Mouse (Mus musculus) testis, adult 2 months (tissue): ENCODE measurements around the gene Fam171b.

Experiments used
- CTCF ChIP-seq: fragments of 200-500 bp; IDR thresholded peaks from 2 replicates; pipeline ENCODE4 v1.5.1; 2012; ENCODE audit warnings: low read depth, mild to moderate bottlenecking, inconsistent platforms, low read length, moderate library complexity; ENCODE audit not compliant: control insufficient read depth, insufficient read depth, insufficient replicate concordance
- POLR2A ChIP-seq: fragments of 200-500 bp; IDR thresholded peaks from 2 replicates; pipeline ENCODE4 v1.6.1; 2012; ENCODE audit warnings: low read depth, mild to moderate bottlenecking, inconsistent platforms, low read length, moderate library complexity; ENCODE audit not compliant: control insufficient read depth

GRCm38 (mm10) chr2:83883850-83884420 is 71.5 kb downstream of the Fam171b start:
- TF ChIP-seq CTCF (no peak), POLR2A (no peak)
